Mouse (Mus musculus) adrenal gland, postnatal 36 days (tissue): Measurements from ENCODE around the gene Dcst1. TPM values are rescaled to one million over a fixed set of nuclear protein-coding genes. Genes with fewer than 3 reads are reported as not detected.

Source experiments
- DNase-seq, 2 experiments: peaks; one replicate each; pipeline ENCODE4 v3.0.0; 2021; ENCODE audit warnings: mixed read lengths in 1 of 2
- total RNA-seq, 2 experiments: library from RNA; stranded (reverse); gene quantifications; 2 replicates each; pipeline ENCODE4 v1.2.3; 2021

The Dcst1 gene
- total RNA-seq, 2 experiments from 2014 or later = 0.56 TPM; not detected in 1

- peak; percentile 76 to 85 for DNase-seq
These were observed 49.7 kb downstream of the Dcst1 start for GRCm38 (mm10) chr3:89315195-89315929.

- no peak for DNase-seq
These were observed 50.3 kb downstream of the Dcst1 start for GRCm38 (mm10) chr3:89314791-89315190.

DNA sequence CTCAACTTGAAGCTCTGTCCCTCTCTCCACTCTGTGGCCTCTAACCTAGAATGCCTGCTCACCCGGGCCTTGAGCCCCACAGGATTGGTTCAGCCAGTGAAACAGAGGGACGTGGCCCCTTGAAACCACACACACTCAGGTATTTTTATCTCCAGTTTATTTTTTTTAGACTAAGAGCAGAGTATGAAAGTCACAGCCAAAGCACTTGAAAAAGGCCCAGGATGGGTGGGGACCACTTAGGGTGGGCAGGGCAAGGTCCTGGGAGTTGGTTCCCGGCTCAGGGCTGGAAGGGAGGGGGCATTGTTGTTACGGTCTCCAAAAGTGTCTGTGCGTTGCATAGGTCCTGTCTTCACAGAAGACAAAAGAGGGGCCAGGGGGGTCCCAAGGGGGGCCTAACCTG lies 50.7 kb downstream of the Dcst1 start:
- no peak for DNase-seq

- DNase-seq = peak; percentile 73 to 82
These were observed 57.0 kb downstream of the Dcst1 start for GRCm38 (mm10) chr3:89308089-89308488.

DNA sequence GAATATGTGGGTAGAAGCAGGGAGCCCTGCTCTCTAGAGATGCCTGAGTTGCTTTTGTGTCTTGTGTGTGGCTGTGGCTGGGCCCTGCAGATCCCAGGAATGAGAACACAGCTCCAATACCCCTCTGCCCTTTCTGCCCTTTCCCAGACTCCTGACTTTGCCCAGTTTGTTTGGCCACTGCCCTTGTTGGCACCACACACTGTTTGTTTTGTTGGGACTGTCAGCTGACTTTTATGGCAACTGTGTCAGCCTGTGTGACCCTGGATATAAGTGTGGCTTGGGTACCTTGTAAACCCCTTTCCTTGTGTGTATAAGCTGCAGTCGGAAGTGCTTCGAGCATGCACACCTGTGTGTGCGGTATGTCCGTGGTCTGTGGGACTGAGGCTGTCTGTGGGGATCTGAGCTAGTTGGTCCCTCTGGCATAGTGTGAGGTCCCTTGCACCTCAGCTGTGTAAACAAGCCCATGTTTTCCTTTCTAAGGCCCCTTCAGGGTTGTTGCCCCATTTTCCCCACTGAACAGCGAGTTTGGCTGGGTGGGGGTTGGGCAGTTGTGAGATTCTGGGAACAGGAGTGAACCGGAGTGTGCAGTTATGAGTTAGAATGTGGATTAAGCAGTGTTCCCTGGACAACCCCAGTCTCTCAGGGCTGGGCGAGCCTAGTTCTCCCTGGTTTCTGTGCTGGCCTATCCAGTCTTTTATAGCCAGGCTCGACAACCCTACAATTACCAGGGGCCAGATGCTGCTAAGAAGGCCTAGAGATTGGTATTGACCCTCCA lies 59.3 kb downstream of the Dcst1 start:
- no peak for DNase-seq

DNA sequence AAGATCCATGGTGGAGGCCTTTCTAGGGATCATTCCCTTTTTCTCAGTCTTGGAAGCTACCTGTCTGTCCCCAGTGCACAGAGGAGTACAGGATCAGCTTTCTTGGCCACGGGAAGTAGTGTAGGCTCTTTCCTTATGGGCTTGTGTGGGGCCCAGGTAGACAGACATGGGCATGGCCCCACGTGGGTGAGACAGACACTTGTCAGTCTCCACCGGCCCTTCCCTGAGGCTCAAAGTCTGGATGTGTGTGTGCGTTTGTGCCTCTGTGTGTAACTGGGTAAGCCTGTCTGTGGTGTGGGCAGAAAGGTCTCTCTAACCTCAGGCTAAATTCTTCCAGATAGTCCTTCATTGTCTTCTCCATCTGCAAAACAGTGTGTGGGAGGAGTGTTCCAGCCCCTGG lies 59.9 kb downstream of the Dcst1 start:
- DNase-seq = no peak

GRCm38 (mm10) chr3:89304440-89304839 lies 60.6 kb downstream of the Dcst1 start:
- DNase-seq = no peak

DNA sequence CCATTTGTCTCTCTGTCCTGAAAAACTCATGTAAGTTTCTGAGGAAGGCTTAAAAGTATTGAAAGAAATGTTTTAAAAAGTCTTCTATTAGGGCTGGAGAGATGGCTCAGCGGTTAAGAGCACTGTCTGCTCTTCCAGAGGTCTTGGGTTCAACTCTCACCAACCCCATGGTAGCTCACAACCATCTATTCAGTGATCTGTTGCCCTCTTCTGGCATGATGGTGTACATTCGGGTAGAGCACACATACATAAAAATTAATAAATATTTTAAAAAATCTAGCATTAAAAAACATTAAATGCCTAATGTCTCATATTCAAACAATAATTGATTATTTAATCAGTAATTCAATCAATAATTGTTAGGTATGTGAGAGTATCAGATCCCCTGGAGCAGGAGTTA lies 64.5 kb downstream of the Dcst1 start:
- no peak for DNase-seq

Other genes with a start within 250 kb of the Dcst1 start
- gene Pklr, start 229.1 kb downstream of the Dcst1 start, total RNA-seq = not detected
- gene Hcn3, start 205.1 kb downstream of the Dcst1 start, total RNA-seq = 1 to 10 TPM; 1.9 to 9.7 TPM
- 10 to 100 TPM; 55.2 to 55.7 TPM for gene Clk2, start 200.5 kb downstream of the Dcst1 start, total RNA-seq
- 10 to 100 TPM; 77.5 to 96.1 TPM for gene Scamp3, start 187.8 kb downstream of the Dcst1 start, total RNA-seq
- gene Fam189b, start 182.1 kb downstream of the Dcst1 start, total RNA-seq = 10 to 100 TPM; 13.5 to 17.1 TPM
- gene Gba, start 162.3 kb downstream of the Dcst1 start, total RNA-seq = 10 to 100 TPM; 64.2 to 70.6 TPM
- gene Thbs3, start 150.1 kb downstream of the Dcst1 start, total RNA-seq = 10 to 100 TPM in 1 of 2 experiments, 1 to 10 TPM in 1; 7.7 to 11.4 TPM
- gene Mtx1, start 138.2 kb downstream of the Dcst1 start, total RNA-seq = 100 to 1,000 TPM; 136 to 165 TPM
- gene Muc1, start 136.2 kb downstream of the Dcst1 start, total RNA-seq = under 1 TPM in 1 of 2 experiments, not detected in 1; 0.56 TPM
- gene Krtcap2, start 119.3 kb downstream of the Dcst1 start, total RNA-seq = 100 to 1,000 TPM; 114 to 139 TPM
- 1 to 10 TPM; 1.3 to 1.6 TPM for gene Trim46, start 118.9 kb downstream of the Dcst1 start, total RNA-seq
- 100 to 1,000 TPM; 117 to 130 TPM for gene Dpm3, start 105.9 kb downstream of the Dcst1 start, total RNA-seq
- gene Slc50a1, start 94.7 kb downstream of the Dcst1 start, total RNA-seq = 10 to 100 TPM; 42.0 to 47.7 TPM
- gene Efna1, start 84.1 kb downstream of the Dcst1 start, total RNA-seq = 10 to 100 TPM in 1 of 2 experiments, 1 to 10 TPM in 1; 9.8 to 12.5 TPM
- gene Efna3, start 42.3 kb downstream of the Dcst1 start, total RNA-seq = under 1 TPM; 0.23 to 0.53 TPM
- gene Efna4, start 27.2 kb downstream of the Dcst1 start, total RNA-seq = 1 to 10 TPM in 1 of 2 experiments, under 1 TPM in 1; 0.93 to 1.3 TPM
- gene Adam15, start 15.3 kb downstream of the Dcst1 start, total RNA-seq = 10 to 100 TPM; 45.9 to 79.9 TPM
- under 1 TPM; 0.20 to 0.56 TPM for gene Dcst2, start 3.3 kb downstream of the Dcst1 start, total RNA-seq
- gene Zbtb7b, start 29.5 kb upstream of the Dcst1 start, total RNA-seq = 10 to 100 TPM; 71.9 to 85.2 TPM
- gene Lenep, start 37.5 kb upstream of the Dcst1 start, total RNA-seq = 1 to 10 TPM in 1 of 2 experiments, under 1 TPM in 1; 0.40 to 1.3 TPM
- 10 to 100 TPM; 23.3 to 30.0 TPM for gene Flad1, start 46.6 kb upstream of the Dcst1 start, total RNA-seq
- 10 to 100 TPM; 25.1 to 36.1 TPM for gene Cks1b, start 53.1 kb upstream of the Dcst1 start, total RNA-seq
- gene Shc1, start 53.2 kb upstream of the Dcst1 start, total RNA-seq = 10 to 100 TPM; 89.6 to 93.7 TPM
- 10 to 100 TPM; 35.0 to 40.6 TPM for gene Pygo2, start 65.0 kb upstream of the Dcst1 start, total RNA-seq
- gene Pbxip1, start 71.5 kb upstream of the Dcst1 start, total RNA-seq = 10 to 100 TPM; 47.9 to 56.9 TPM
- 10 to 100 TPM; 25.2 to 36.2 TPM for gene Pmvk, start 89.3 kb upstream of the Dcst1 start, total RNA-seq
- gene Kcnn3, start 154.9 kb upstream of the Dcst1 start, total RNA-seq = 1 to 10 TPM; 3.4 to 3.7 TPM